Mouse (Mus musculus) heart, postnatal 10 days (tissue): ENCODE data around the gene Selp. TPM values are rescaled to one million over a fixed set of nuclear protein-coding genes. Genes with fewer than 3 reads are reported as not detected.

ENCODE experiments used
- DNase-seq, 2 experiments: peaks; one replicate each; pipeline ENCODE4 v3.0.0; 2021
- intact Hi-C: fragments of 180-260 bp; cut with DNase I; formaldehyde crosslinking; loops from one replicate; pipeline ENCODE4 v1.15.1; 2025
- total RNA-seq, 2 experiments: library from RNA; stranded (reverse); gene quantifications; 2 replicates each; pipeline ENCODE4 v1.2.3; 2021

The Selp gene
- total RNA-seq, 2 experiments from 2014 or later, result 0.98 to 1.2 TPM

DNA sequence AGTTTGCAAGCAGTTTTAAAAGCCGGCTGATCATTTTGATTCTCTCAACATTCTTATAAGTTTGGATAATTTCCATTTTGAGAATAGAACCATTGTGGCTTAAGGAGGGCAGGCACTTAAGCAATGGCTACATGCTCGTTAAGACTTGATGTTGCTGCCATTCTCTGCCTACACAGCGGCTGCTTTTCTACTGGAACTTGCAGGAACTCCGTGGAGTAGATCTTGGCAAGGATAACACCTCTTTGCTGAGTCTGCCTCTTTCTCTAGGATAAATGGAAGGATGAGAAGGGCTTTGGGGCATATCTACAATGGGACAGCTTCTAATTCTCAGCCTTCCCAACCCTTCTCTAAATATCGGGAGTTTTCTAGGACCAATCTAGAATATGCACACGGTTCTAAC, 583 bp downstream of the Selp start:
- DNase-seq, result no peak
- intact Hi-C loops, result no loop called here

GRCm38 (mm10) chr1:164117869-164118268, 2.8 kb downstream of the Selp start:
- DNase-seq, result no peak
- intact Hi-C loops, result no loop called here

- intact Hi-C loops, result no loop called here
- no peak for DNase-seq
These were observed 5.1 kb downstream of the Selp start for GRCm38 (mm10) chr1:164119892-164120776.

DNA sequence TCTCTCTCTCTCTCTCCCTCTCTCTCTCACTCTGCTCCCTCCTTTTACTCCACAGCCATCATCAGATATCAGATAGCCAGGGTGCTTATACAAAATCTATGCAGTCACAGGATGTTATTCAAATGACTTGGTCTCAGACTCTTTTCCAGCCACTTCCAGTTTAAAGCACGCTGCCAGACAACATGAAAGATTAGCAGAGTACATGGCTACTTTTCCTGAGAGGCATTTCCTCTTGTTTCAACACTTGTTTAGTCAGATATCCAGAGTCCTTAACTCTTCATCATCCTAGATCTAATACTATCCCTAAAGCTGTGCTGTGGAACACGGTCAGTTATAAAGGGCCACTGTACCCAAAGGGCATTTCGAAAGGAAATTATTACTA, 5.7 kb downstream of the Selp start:
- intact Hi-C loops, result no loop called here
- DNase-seq, result no peak

DNA sequence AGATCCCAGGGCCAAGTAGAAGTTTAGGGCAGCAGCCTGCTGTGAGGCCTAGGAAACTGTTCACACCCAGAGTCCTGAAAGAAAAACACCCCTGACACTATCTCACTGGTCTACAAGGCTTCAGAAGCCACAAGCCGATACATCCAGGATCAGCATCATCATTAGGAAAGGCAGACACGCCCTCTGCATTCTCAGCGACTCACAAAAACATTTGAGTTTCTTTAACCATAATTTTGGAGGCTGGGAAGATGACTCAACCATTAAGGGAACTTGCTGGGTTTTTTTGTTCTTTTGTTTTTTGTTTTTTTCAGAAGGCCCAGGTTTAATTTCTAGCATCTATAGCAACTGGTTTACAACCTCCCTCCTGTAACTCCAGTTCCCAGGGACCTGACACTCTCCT, 8.8 kb downstream of the Selp start:
- intact Hi-C loops, result no loop called here
- DNase-seq, result no peak

DNA sequence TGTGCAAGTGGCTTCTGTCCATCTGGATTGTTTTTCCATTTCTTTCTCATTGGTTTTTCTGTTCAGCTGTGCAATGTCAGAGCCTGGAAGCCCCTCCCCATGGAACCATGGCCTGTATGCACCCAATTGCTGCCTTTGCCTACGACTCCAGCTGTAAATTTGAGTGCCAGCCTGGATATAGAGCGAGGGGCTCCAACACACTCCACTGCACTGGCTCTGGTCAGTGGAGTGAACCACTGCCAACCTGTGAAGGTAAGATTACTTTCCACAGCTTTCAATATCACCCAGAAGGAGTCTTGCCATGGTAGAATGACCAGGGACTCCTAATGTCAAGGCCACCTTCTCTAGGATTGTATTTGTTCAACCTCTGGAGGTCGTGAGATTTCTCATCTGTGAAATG, 14.9 kb downstream of the Selp start:
- DNase-seq, result no peak
- intact Hi-C loops, result loop anchor here (10.0 kb wide), 1 partner anchor 985 kb away; no protein-coding TSS in a partner anchor

GRCm38 (mm10) chr1:164132609-164133008, 17.5 kb downstream of the Selp start:
- intact Hi-C loops, result loop anchor here (10.0 kb wide), 1 partner anchor 988 kb away; no protein-coding TSS in a partner anchor
- no peak for DNase-seq

DNA sequence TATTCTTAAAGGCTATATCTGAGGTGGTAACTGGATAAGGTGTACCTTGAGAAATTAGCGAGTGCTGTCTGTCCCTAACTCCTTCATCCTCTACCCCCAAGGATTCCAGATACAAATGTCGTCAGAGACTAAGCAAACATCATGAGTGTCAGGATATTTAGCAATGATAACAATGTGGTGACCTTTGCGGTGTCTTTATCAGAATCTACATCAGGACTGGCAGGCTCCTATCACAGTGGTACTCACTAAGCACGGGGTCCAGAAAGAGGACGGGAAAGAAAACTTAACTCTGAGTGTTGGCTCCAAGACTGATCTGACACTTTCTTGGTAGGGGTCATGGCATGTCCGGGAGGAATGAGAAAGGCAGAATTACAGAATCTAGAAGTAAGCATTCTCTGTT, 19.0 kb downstream of the Selp start:
- DNase-seq, result no peak
- intact Hi-C loops, result loop anchor here (10.0 kb wide), 1 partner anchor 989 kb away; no protein-coding TSS in a partner anchor

- intact Hi-C loops, result loop anchor here (5.0 to 10.0 kb wide), 2 partner anchors 303 to 991 kb away; no protein-coding TSS in a partner anchor
- peak in 1 of 2 experiments; percentile 18 for DNase-seq
These were observed 20.3 kb downstream of the Selp start for GRCm38 (mm10) chr1:164135360-164135759.

DNA sequence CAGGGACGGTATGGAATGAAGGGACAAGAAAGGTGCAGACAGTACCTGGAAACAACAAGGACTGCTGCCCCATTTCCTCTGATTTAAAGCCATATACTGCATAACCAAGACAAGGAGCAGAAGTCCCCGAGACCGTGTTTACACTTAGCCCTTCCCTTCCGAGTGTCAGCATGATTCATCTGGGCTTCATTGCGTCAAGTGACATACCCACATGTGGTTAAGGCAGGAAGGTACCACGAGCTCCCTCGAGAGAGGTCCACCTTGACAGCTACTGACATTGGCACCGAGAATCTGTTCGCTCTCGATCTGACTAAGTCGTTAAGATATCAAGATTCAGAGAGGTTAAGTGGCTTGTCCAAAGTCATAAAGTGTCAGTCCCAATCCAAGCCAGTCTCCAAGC, 20.9 kb downstream of the Selp start:
- intact Hi-C loops, result loop anchor here (5.0 to 10.0 kb wide), 2 partner anchors 304 to 991 kb away; no protein-coding TSS in a partner anchor
- no peak for DNase-seq

DNA sequence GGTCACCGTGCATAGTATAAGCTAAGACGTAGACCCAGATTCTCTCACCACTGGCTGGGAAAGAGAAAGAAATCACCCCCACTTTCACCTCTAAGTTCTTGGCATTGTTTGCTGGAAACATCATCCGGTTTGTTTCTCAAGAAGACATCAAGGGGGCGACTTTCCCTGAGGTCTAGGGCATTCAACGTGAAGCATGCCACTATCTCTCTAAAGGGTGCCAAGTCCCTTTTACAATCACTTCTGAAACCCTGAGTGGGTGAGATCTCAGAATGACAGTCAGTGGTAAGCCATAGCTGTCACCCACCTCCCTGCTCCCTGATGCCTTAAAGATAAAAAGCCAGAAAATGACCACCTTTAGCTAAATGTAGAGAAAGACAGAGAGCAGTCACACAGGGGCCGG, 21.6 kb downstream of the Selp start:
- intact Hi-C loops, result loop anchor here (5.0 to 10.0 kb wide), 2 partner anchors 304 to 992 kb away; no protein-coding TSS in a partner anchor
- no peak for DNase-seq

GRCm38 (mm10) chr1:164138365-164139130, 23.5 kb downstream of the Selp start:
- intact Hi-C loops, result loop anchor here (1.0 to 10.0 kb wide), 4 partner anchors 77 to 994 kb away; partner anchors contain the start of gene Sell

GRCm38 (mm10) chr1:164139464-164139863, 24.4 kb downstream of the Selp start:
- intact Hi-C loops, result loop anchor here (5.0 to 10.0 kb wide), 2 partner anchors 307 to 995 kb away; no protein-coding TSS in a partner anchor
- no peak for DNase-seq

More at GRCm38 (mm10) chr1:164138365-164139130, 23.5 kb downstream of the Selp start:
- DNase-seq, result peak; percentile 82 to 91

DNA sequence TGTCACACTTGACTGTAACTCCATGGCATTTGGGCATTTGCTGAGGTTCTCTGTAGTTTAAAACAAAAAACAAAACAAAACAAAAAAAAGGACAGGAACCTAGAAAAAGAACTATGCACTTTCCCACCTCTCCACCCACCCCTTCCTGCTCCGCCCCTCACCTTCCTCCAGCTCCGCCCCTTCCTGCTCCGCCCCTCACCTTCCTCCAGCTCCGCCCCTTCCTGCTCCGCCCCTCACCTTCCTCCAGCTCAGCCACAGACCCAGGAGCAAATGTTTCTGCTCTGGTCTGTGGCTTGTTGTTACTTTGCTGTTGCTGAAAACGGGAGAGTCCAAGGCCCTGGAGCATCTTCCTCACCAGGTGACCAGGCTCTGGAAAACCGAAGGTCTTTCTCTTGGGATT, 34.0 kb downstream of the Selp start:
- intact Hi-C loops, result loop anchor here (5.0 kb wide), 1 partner anchor 33 kb away; no protein-coding TSS in a partner anchor
- DNase-seq, result no peak

- DNase-seq, result no peak
- intact Hi-C loops, result no loop called here
These were observed 36.5 kb downstream of the Selp start, which contains the start of gene F5 for GRCm38 (mm10) chr1:164151387-164152088. Gene F5 (plus strand): TSS chr1:164151838.

- intact Hi-C loops, result no loop called here
These were observed 37.8 kb downstream of the Selp start for GRCm38 (mm10) chr1:164152836-164153235.

DNA sequence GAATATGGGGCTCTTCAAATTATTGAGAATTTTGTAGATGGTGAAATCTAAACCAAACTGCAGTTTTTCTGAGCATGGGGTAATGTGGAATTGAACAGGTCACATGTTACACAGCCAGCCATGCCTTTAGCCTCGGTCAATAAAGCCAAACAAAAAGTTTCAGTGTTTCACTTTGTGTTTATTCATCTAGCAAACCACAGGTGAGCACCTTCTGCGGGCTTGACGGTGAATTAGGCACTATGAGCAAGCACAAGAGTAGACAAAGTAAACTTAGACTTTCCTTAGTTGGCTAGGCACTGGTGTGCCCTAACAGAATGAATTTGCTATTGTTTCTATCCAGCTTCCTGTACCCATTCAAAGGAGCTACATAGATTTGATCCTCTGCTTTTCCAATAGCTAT, 39.9 kb downstream of the Selp start:
- no peak for DNase-seq
- intact Hi-C loops, result no loop called here

More at GRCm38 (mm10) chr1:164152836-164153235, 37.8 kb downstream of the Selp start:
- DNase-seq, result no peak

GRCm38 (mm10) chr1:164158571-164158970, 43.5 kb downstream of the Selp start:
- DNase-seq, result no peak
- intact Hi-C loops, result no loop called here

DNA sequence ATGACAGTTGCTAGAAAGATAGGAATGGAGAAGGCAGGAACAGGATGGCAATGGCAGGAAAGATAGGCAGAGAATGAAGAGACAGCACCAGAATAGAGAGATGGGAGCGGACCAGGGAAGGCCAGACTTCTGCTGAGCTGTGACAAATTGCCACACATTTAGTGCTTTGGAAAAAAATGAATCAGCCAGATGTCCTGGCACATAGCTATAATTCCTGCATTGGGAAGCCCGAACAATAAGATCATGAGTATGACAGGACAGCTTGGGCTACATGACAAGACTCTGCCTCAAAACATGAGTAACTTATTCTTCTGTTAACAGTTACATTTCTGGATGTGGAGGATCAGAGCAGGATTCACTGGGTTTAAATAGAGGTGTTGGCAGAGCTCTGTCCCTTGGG, 44.7 kb downstream of the Selp start:
- intact Hi-C loops, result no loop called here
- DNase-seq, result peak; percentile 31 to 32

- intact Hi-C loops, result no loop called here
- DNase-seq, result no peak
These were observed 47.7 kb downstream of the Selp start for GRCm38 (mm10) chr1:164162745-164163144.
